Mouse (Mus musculus) brain, embryonic 14.5 days (tissue): ENCODE data around the gene Cirbp.

Experiments
- CTCF ChIP-seq: fragments of 200-500 bp; IDR thresholded peaks from 2 replicates; pipeline ENCODE4 v1.5.1; 2012; ENCODE audit warnings: inconsistent platforms, mild to moderate bottlenecking, moderate library complexity, borderline replicate concordance; ENCODE audit not compliant: insufficient read depth, insufficient read length; ENCODE audit errors: extremely low read depth
- POLR2A ChIP-seq: fragments of 200-500 bp; IDR thresholded peaks from 2 replicates; pipeline ENCODE4 v1.6.1; 2012; ENCODE audit warnings: mild to moderate bottlenecking, inconsistent platforms, borderline replicate concordance; ENCODE audit not compliant: poor library complexity, insufficient read depth, insufficient read length, severe bottlenecking; ENCODE audit errors: extremely low read depth

GRCm38 (mm10) chr10:80165392-80166128, at the start of gene Cirbp:
- TF ChIP-seq CTCF = no peak
- no peak for TF ChIP-seq POLR2A
